Mouse (Mus musculus) midbrain, embryonic 13.5 days (tissue): ENCODE results near the gene Tgfbr3l. TPM values are rescaled to one million over a fixed set of nuclear protein-coding genes. Genes with fewer than 3 reads are reported as not detected.

Experiments used
- ATAC-seq: fragments of 200-750 bp; cut with Nextera tagmentation; 2 replicates; pipeline ENCODE4 v1.8.0; 2017; ENCODE audit warnings: mild to moderate bottlenecking, moderate TSS enrichment, moderate library complexity
- H3K27ac ChIP-seq: fragments of 300-500 bp; sonication (generic); 2 replicates; pipeline ENCODE4 v1.5.1; 2015; ENCODE audit warnings: inconsistent platforms, mild to moderate bottlenecking, moderate library complexity
- H3K27me3 ChIP-seq: fragments of 300-500 bp; sonication (generic); 2 replicates; pipeline ENCODE4 v1.6.1; 2015; ENCODE audit warnings: mild to moderate bottlenecking, inconsistent platforms
- H3K36me3 ChIP-seq: fragments of 300-500 bp; sonication (generic); 2 replicates; pipeline ENCODE4 v1.6.1; 2015; ENCODE audit warnings: mild to moderate bottlenecking, inconsistent platforms
- H3K4me1 ChIP-seq: fragments of 300-500 bp; sonication (generic); replicated peaks from 2 replicates; pipeline ENCODE4 v1.6.1; 2015; ENCODE audit warnings: inconsistent platforms
- H3K4me2 ChIP-seq: fragments of 300-500 bp; sonication (generic); replicated peaks from 2 replicates; pipeline ENCODE4 v1.6.1; 2015; ENCODE audit warnings: moderate library complexity, mild to moderate bottlenecking, inconsistent platforms
- H3K4me3 ChIP-seq: fragments of 300-500 bp; sonication (generic); replicated peaks from 2 replicates; pipeline ENCODE4 v1.5.1; 2015; ENCODE audit warnings: mild to moderate bottlenecking, inconsistent platforms
- H3K9ac ChIP-seq: fragments of 300-500 bp; sonication (generic); replicated peaks from 2 replicates; pipeline ENCODE4 v1.6.1; 2015; ENCODE audit warnings: mild to moderate bottlenecking, inconsistent platforms
- H3K9me3 ChIP-seq: fragments of 300-500 bp; sonication (generic); 2 replicates; pipeline ENCODE4 v1.6.1; 2016; ENCODE audit warnings: mild to moderate bottlenecking, inconsistent platforms
- WGBS: fragments of 180-500 bp; shearing (Covaris S2); methylation state at CpG from one replicate; pipeline ENCODE4 v1.1.7; 2015; 5-methylcytosine and 5-hydroxymethylcytosine counted together
- polyA plus RNA-seq: library from polyadenylated mRNA; unstranded; fragments of >200 nt; fragmentation: Nextera tagmentation; extraction: Ambion mirVana; gene quantifications from 2 replicates; pipeline ENCODE4 v1.2.1, GENCODE M21; 2015

The Tgfbr3l gene
- 8.0 and 8.5 TPM in 2 replicates for polyA plus RNA-seq

- Histone ChIP-seq H3K4me3 (no peak within 1 kb of the TSS), H3K4me2 (no peak within 1 kb of the TSS), H3K9ac (peak within 1 kb of the TSS; percentile 41; the same call in 1 of the 2 replicates), H3K27me3 (peaks cover 15% of the 10 kb centered on the region; the same call in 1 of the 2 replicates), H3K4me1 (peaks cover 20% of the 10 kb centered on the region), H3K36me3 (peaks cover 69% of the 10 kb centered on the region), H3K9me3 (no peaks in the 10 kb centered on the region), H3K27ac (no peak within 1 kb of the TSS)
- WGBS = 82% methylated on average over 15 of the region's 15 CpGs
- ATAC-seq = no peak
Measured at GRCm38 (mm10) chr8:4247951-4248540, at the start of gene Tgfbr3l. Tgfbr3l (plus strand) TSS chr8:4248214.

DNA sequence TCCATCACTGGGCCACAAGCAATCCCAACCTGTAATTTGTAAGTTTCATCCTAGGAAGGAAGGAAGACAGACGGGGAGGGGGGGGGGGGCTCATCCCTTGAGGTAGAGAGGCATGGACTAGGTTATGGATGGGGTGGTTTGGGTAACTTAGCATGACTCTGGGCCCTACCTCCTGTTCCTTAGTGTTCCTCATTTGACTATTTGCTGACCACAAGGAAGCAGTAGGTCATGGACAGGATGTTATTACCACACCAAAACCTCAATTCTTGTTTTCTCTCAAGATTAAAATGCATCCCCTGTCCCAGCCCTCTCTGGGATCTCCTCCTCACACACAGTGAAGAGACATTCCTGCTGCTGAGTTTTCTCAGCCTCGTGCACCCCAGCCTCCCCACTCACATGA, 46.7 kb upstream of the Tgfbr3l start:
- no peak overlapping the region for H3K4me3 ChIP-seq
- no peak for ATAC-seq
- peaks cover 8% of the 10 kb centered on the region for H3K4me1 ChIP-seq
- no peak overlapping the region for H3K27ac ChIP-seq
- WGBS = 58% methylated on average over 2 of the region's 2 CpGs
- H3K4me2 ChIP-seq = no peak overlapping the region
- peaks cover 30% of the 10 kb centered on the region for H3K27me3 ChIP-seq
- no peaks in the 10 kb centered on the region for H3K9me3 ChIP-seq
- H3K9ac ChIP-seq = no peak overlapping the region
- H3K36me3 ChIP-seq = peaks cover 95% of the 10 kb centered on the region

DNA sequence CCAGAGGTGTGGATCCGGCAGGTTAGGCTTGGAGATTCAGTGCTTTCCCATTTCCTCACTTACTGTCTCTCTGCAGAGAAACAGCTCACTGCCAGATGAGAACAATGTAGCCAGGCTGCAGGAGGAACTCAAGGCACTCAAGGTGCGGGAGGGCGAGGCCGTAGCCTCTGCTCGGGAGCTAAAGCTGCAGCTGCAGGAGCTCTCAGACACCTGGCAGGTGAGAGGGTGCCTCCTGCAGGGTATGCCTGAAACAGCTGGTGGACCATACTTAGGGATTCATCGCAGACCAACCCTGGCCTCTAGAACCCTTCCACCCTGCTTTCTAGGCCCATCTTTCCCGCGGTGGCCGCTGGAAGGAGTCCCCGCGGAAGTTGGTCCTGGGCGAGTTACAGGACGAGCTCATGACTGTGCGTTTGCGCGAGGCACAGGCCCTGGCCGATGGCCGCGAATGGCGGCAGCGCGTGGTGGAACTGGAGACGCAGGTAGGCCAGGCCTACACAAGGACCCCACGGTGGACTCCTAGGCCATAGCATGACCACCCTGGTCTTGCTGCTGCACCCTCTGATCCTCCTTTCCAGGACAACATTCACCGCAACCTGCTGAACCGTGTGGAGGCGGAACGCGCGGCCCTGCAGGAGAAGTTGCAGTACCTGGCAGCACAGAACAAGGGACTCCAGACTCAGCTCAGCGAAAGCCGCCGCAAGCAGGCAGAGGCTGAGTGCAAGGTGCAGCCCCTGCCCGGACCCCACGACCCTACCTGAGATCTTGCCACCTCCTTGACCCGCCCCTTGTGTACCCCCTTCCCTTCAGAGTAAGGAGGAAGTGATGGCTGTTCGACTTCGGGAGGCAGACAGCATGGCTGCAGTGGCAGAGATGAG, 42.5 kb upstream of the Tgfbr3l start:
- peak overlapping the region; percentile 48; the same call in 1 of the 2 replicates for H3K9ac ChIP-seq
- WGBS = 18% methylated on average over 38 of the region's 38 CpGs
- peaks cover 36% of the 10 kb centered on the region for H3K4me1 ChIP-seq
- H3K27me3 ChIP-seq = peaks cover 41% of the 10 kb centered on the region
- H3K9me3 ChIP-seq = no peaks in the 10 kb centered on the region
- H3K4me2 ChIP-seq = no peak overlapping the region
- H3K27ac ChIP-seq = no peak overlapping the region
- 0 out of 2 replicates have a peak, but pooled peaks have one; percentile 7 for ATAC-seq
- H3K4me3 ChIP-seq = no peak overlapping the region
- peaks cover 97% of the 10 kb centered on the region for H3K36me3 ChIP-seq

DNA sequence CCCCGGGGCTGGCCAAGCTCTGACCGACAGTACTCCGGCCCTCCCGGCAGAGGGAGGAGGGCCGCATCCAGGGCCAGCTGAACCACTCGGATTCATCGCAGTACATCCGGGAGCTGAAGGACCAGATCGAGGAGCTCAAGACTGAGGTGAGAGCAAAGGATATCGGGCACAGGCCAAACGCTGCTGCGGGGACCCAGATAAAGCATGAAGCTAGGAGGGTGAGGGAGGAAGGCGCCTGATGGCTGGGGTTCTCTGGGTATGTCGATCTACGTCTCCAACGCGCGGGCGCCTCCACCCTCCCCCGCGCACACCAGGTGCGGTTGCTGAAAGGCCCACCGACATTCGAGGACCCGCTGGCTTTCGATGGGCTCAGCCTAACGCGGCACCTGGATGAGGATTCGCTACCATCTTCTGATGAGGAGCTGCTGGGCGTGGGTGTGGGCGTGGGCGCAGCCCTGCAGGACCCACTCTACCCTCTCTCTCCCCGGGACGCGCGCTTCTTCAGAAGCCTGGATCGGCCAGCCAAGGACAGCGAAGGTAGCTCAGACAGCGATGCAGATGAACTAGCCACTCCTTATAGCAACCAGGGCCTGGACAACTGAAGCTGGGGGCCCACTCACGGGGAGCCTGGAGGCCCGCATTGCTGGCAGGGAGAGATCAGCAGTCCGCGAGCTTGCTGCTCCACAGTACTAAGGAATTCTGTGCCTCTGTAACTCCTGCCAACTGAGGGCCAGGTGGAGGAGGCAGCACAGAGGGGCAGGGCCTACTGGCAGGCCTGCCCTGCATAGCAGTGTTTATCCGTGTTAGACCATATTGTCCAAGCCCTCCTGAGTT, 41.6 kb upstream of the Tgfbr3l start:
- Histone ChIP-seq H3K9ac (peak overlapping the region; percentile 48; the same call in 1 of the 2 replicates), H3K4me2 (peak overlapping the region; percentile 26), H3K36me3 (peaks cover 94% of the 10 kb centered on the region), H3K27ac (no peak overlapping the region), H3K4me1 (peaks cover 44% of the 10 kb centered on the region), H3K4me3 (no peak overlapping the region), H3K9me3 (no peaks in the 10 kb centered on the region), H3K27me3 (peaks cover 41% of the 10 kb centered on the region)
- ATAC-seq = peak; percentile 5; the same call in 1 of the 2 replicates
- WGBS = 10% methylated on average over 44 of the region's 44 CpGs

- Histone ChIP-seq H3K27me3 (peaks cover 41% of the 10 kb centered on the region), H3K36me3 (peaks cover 88% of the 10 kb centered on the region), H3K9me3 (no peaks in the 10 kb centered on the region), H3K9ac (peak overlapping the region; percentile 48; the same call in 1 of the 2 replicates), H3K27ac (no peak overlapping the region), H3K4me3 (no peak overlapping the region), H3K4me2 (no peak overlapping the region), H3K4me1 (peaks cover 47% of the 10 kb centered on the region)
- no peak for ATAC-seq
- 63% methylated on average over 2 of the region's 2 CpGs for WGBS
Measured at GRCm38 (mm10) chr8:4207016-4207350, 41.0 kb upstream of the Tgfbr3l start.

DNA sequence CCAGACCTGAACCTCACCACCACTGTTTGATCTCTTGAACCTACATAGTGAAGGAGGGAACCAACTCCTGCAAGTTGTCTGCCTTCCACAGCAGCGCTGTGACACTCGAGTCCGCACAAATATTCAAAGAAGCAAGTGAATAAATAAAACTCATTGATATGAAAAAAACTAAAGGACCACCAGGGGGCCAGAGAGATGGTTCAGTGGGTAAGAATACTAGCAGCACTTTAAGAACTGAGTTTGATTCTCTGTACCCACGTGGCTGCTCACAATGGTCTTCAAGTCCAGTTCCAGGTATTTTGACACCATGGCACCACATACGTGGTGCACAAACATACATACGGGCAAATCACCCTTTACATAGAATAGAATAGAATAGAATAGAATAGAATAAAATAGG, 36.9 kb upstream of the Tgfbr3l start:
- H3K9ac ChIP-seq = no peak overlapping the region
- H3K27ac ChIP-seq = no peak overlapping the region
- H3K36me3 ChIP-seq = peaks cover 62% of the 10 kb centered on the region
- H3K9me3 ChIP-seq = no peaks in the 10 kb centered on the region
- WGBS = 75% methylated on average over 6 of the region's 6 CpGs
- H3K4me3 ChIP-seq = no peak overlapping the region
- no peak for ATAC-seq
- no peak overlapping the region; the same call in 1 of the 2 replicates for H3K4me2 ChIP-seq
- peaks cover 76% of the 10 kb centered on the region for H3K4me1 ChIP-seq
- H3K27me3 ChIP-seq = peaks cover 13% of the 10 kb centered on the region

GRCm38 (mm10) chr8:4212809-4213209, 35.2 kb upstream of the Tgfbr3l start:
- ATAC-seq = peak; percentile 2

DNA sequence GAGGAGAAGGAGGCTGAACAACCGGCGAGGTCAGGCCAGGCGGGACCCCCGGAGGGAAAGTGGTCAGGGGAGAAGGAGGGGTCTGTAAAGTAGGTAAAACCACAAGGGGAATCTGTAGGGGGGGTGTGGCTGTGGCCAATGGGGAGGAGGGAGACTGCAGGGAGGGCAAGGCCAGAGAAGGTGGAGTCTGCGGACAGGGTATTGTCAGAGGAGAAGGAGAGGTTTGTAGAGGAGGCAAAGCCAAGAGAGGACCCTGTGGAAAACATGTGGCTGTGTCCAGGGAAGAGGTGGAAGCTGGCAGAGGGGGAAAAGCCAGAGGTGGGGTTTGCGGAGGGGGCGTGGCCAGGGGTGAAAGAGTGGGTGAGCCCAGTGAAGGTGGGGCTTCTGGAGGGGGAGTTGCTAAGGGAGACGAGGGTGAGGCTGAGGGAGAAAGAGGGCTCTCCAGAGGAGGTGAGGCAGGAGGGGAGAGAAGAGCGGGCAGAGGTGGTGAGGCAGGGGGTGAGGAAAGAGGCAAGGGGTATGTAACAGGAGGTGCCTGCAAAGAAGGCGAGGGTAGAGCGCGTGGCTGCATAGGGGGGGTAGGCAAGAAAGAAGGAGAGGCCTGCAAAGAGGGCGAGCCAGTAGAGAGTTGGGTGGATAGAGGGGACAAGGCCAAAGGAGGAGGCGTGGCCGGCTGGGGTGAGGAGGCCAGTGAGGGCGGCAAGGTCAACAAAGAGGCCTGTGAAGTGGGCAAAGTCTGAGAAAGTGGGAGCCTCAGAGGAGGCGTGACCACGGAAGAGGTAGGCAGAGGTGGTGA, 34.6 kb upstream of the Tgfbr3l start:
- H3K36me3 ChIP-seq = peaks cover 39% of the 10 kb centered on the region
- peak overlapping the region; percentile 93 for H3K4me2 ChIP-seq
- H3K9me3 ChIP-seq = no peaks in the 10 kb centered on the region
- no peaks in the 10 kb centered on the region for H3K27me3 ChIP-seq
- peak overlapping the region; percentile 72 for H3K9ac ChIP-seq
- H3K4me3 ChIP-seq = peak overlapping the region; percentile 64
- peak overlapping the region; percentile 62 for H3K27ac ChIP-seq
- peaks cover 55% of the 10 kb centered on the region for H3K4me1 ChIP-seq
- ATAC-seq = peak; percentile 5; the same call in 1 of the 2 replicates
- 5% methylated on average over 18 of the region's 18 CpGs for WGBS

More at GRCm38 (mm10) chr8:4212809-4213209, 35.2 kb upstream of the Tgfbr3l start:
- Histone ChIP-seq H3K4me1 (peaks cover 59% of the 10 kb centered on the region), H3K27ac (peak overlapping the region; percentile 62), H3K4me3 (peak overlapping the region; percentile 64), H3K27me3 (no peaks in the 10 kb centered on the region), H3K4me2 (peak overlapping the region; percentile 93), H3K9me3 (no peaks in the 10 kb centered on the region), H3K36me3 (peaks cover 45% of the 10 kb centered on the region), H3K9ac (peak overlapping the region; percentile 72)
- 3% methylated on average over 25 of the region's 25 CpGs for whole genome bisulfite sequencing

DNA sequence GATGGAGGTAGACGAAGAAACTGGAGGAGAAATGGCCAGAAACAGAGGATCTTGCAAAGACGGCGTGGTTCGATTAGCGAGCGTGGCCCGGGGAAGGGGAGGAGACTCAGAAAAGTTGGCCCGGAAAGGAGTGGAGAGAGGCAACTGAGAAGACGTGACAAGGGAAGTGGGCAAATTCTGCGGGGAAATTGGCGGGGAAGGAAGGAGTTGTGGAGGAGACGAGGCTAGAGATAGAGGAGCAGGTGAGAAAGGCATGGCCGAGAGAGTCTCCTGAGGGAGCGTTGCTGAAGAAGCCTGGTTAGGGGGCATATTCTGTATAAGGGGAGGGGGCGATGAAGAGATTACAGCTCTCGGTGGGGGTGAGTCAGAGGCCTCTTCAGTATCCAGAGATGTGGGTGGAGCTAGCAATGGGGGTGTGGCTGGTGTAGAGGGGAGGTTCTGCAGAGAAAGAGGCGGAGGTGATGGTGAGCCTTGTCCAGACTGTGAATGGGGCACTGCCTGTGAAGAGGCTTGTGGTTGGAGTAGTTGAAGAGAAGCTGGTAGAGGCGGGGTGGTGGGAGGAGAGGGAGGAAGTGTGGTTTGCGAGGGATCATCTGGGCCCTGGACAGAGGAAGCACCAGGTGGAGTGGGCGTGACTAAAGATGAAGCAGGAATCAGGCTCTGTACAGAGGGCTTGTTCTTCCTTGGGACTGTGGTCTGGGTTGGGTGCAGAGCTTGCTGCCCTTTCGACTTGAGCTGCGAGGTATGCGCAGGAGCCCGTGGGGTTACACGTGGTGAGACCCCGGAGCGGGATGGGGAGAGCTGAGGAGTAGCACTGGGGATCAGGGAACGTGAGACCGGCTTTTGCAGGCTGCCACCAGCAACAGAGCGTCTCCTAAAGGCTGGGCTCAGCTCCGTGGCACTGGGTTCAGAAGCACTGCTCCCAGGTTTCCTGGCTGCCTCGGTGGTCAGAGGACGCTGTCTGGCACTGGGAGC, 33.7 kb upstream of the Tgfbr3l start:
- 0 out of 2 replicates have a peak, but pooled peaks have one; percentile 5 for ATAC-seq
- Histone ChIP-seq H3K4me1 (peaks cover 53% of the 10 kb centered on the region), H3K27me3 (no peaks in the 10 kb centered on the region), H3K9ac (peak overlapping the region; percentile 72; the same call in 1 of the 2 replicates), H3K4me2 (peak overlapping the region; percentile 93), H3K9me3 (no peaks in the 10 kb centered on the region), H3K4me3 (peak overlapping the region; percentile 64), H3K27ac (peak overlapping the region; percentile 62; the same call in 1 of the 2 replicates), H3K36me3 (peaks cover 30% of the 10 kb centered on the region)
- 12% methylated on average over 33 of the region's 33 CpGs for WGBS

GRCm38 (mm10) chr8:4216296-4216695, 31.7 kb upstream of the Tgfbr3l start:
- ATAC-seq = no peak
- Histone ChIP-seq H3K4me1 (peaks cover 39% of the 10 kb centered on the region), H3K9me3 (no peaks in the 10 kb centered on the region), H3K27me3 (no peaks in the 10 kb centered on the region), H3K27ac (peak overlapping the region; percentile 97), H3K4me2 (peak overlapping the region; percentile 93), H3K9ac (peak overlapping the region; percentile 90), H3K36me3 (0 out of 2 replicates have a peak, but pooled peaks cover 13% of the 10 kb centered on the region), H3K4me3 (peak overlapping the region; percentile 64)
- 4% methylated on average over 18 of the region's 18 CpGs for WGBS
